Mouse (Mus musculus): Measurements from ENCODE around the gene Nup133. TPM values are rescaled to one million over a fixed set of nuclear protein-coding genes. Genes with fewer than 3 reads are reported as not detected.

The Nup133 gene
- polyA plus RNA-seq (2014; fragmentation: Nextera tagmentation; extraction: Ambion mirVana): 47.4 and 49.3 TPM in 2 replicates

DNA sequence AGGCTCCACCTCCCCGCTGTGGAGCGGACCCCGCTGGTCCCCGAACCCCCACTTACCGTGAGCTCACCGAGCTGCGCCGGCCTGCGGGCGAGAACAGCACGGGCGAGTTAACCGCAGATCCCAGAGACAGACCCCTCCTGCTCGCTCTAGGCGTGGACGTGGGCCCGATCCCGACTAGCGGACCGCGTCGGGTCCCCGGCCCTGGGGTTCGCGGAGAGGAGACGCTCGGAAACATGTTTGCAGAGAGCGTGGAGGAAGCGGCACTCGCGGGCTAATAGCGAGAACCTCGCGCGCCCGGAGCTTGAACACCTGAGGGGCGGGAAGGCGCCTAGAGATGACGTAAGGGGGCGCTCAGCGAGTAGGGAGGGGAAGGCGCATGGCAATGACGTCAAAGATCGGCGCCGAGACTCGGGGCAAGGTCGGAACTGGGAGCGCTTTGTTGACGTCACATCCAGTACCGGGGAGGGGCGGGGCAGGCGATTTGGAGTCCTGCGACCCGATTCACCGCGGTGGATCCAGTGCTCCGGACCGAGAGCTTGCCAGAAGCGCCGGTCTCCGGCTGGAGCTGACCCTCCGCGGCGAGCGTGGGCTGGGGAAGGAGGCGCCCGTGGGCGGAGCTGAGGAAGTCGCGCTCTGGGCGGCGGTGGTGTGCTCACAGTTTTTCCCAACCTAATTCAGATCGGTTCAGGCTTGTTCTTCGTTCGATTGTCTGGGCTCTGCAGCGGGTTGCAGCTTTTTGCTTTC lies at the start of gene Nup133:
Gene Nup133, minus strand, starts transcription at position 324 of the 744 bp plus-strand sequence.
- Histone ChIP-seq H3K9me3 (ENCODE audit: control insufficient read depth, low read length) (no peaks in the 10 kb centered on the region), H3K27ac (ENCODE audit: low read depth, low read length) (peak within 1 kb of the TSS; percentile 78), H3K4me2 (peak within 1 kb of the TSS; percentile 74), H3K4me3 (ENCODE audit: low read depth, low read length) (peak within 1 kb of the TSS; percentile 83), H3K36me3 (ENCODE audit: control insufficient read depth, insufficient read depth, low read length) (peaks cover 26% of the 10 kb centered on the region), H3K27me3 (replicated peaks; ENCODE audit: control insufficient read depth, insufficient read depth, low read length) (no peaks in the 10 kb centered on the region), H3K9ac (ENCODE audit: low read depth, low read length) (peak within 1 kb of the TSS; percentile 75), H3K4me1 (replicated peaks; ENCODE audit: control insufficient read depth, insufficient read depth, low read length) (peaks cover 8% of the 10 kb centered on the region)
- WGBS: under 1% methylated on average over 77 of the region's 77 CpGs
- DNase-seq (ENCODE audit: low spot score): peak; percentile 99
- peak; percentile 81 for ATAC-seq (replicated peaks; ENCODE audit: low FRiP score)

DNA sequence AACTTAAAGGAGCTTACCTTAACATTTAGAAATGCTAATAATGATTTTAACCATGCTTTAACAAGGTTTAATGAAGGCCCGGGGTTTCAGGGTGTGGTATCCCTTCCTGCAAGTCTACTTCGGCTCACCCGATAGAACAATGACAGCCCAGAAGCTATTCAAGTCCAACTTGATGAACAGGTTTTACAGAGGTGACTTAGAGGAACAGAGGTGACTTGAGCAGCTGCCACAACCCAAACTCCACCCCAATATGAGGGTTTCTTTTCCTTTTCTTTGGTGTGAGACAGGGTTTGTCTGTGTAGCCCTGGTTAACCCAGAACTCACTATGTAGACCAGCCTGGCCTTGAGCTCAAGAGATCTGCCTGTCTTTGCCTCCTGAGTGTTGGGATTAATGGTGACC lies 44.9 kb upstream of the Nup133 start:
- Histone ChIP-seq H3K4me1 (replicated peaks; ENCODE audit: control insufficient read depth, insufficient read depth, low read length) (peaks cover 21% of the 10 kb centered on the region), H3K27ac (ENCODE audit: low read depth, low read length) (no peak overlapping the region), H3K9me3 (ENCODE audit: control insufficient read depth, low read length) (no peaks in the 10 kb centered on the region), H3K27me3 (replicated peaks; ENCODE audit: control insufficient read depth, insufficient read depth, low read length) (no peaks in the 10 kb centered on the region), H3K4me2 (no peak overlapping the region), H3K36me3 (ENCODE audit: control insufficient read depth, insufficient read depth, low read length) (peaks cover 12% of the 10 kb centered on the region; the same call in 1 of the 2 replicates), H3K9ac (ENCODE audit: low read depth, low read length) (no peak overlapping the region), H3K4me3 (ENCODE audit: low read depth, low read length) (no peak overlapping the region)
- ATAC-seq (replicated peaks; ENCODE audit: low FRiP score): no peak
- no peak for DNase-seq (ENCODE audit: low spot score)
- WGBS: 81% methylated on average over 3 of the region's 3 CpGs

- H3K4me1 ChIP-seq (replicated peaks; ENCODE audit: control insufficient read depth, insufficient read depth, low read length): peaks cover 24% of the 10 kb centered on the region
- no peak overlapping the region for H3K4me2 ChIP-seq
- H3K4me3 ChIP-seq (ENCODE audit: low read depth, low read length): no peak overlapping the region
- WGBS: 88% methylated on average over 5 of the region's 5 CpGs
- H3K9ac ChIP-seq (ENCODE audit: low read depth, low read length): no peak overlapping the region
- DNase-seq (ENCODE audit: low spot score) (no peak), ATAC-seq (replicated peaks; ENCODE audit: low FRiP score) (no peak)
- H3K9me3 ChIP-seq (ENCODE audit: control insufficient read depth, low read length): no peaks in the 10 kb centered on the region
- no peak overlapping the region for H3K27ac ChIP-seq (ENCODE audit: low read depth, low read length)
- H3K27me3 ChIP-seq (replicated peaks; ENCODE audit: control insufficient read depth, insufficient read depth, low read length): no peaks in the 10 kb centered on the region
- peaks cover 10% of the 10 kb centered on the region; the same call in 1 of the 2 replicates for H3K36me3 ChIP-seq (ENCODE audit: control insufficient read depth, insufficient read depth, low read length)
These were observed 44.5 kb upstream of the Nup133 start for GRCm38 (mm10) chr8:123993597-123993996.

DNA sequence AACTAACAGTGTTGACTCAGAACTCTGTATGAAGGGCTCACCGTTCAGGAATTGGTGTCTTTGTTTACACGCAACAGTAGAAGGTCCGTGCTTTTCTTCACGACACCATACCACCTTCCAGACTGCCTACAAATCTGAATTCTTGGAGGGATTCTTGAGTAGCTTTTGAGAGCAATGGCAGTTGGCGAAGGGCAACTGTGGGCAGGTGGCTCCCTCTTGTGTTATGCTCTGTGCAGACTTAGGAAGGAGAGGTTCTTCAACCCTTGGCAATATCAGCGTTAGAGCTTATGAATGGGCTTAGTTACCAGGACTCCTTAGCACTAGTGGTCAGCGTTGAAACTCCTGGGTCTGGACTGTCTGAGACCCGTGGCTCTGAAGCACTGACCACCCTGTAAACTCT lies 43.5 kb upstream of the Nup133 start:
- DNase-seq (ENCODE audit: low spot score) (no peak), ATAC-seq (replicated peaks; ENCODE audit: low FRiP score) (no peak)
- WGBS: 82% methylated on average over 8 of the region's 8 CpGs
- H3K4me3 ChIP-seq (ENCODE audit: low read depth, low read length): no peak overlapping the region
- no peaks in the 10 kb centered on the region for H3K27me3 ChIP-seq (replicated peaks; ENCODE audit: control insufficient read depth, insufficient read depth, low read length)
- no peak overlapping the region for H3K9ac ChIP-seq (ENCODE audit: low read depth, low read length)
- no peak overlapping the region for H3K27ac ChIP-seq (ENCODE audit: low read depth, low read length)
- H3K4me1 ChIP-seq (replicated peaks; ENCODE audit: control insufficient read depth, insufficient read depth, low read length): peaks cover 28% of the 10 kb centered on the region
- no peaks in the 10 kb centered on the region for H3K9me3 ChIP-seq (ENCODE audit: control insufficient read depth, low read length)
- H3K36me3 ChIP-seq (ENCODE audit: control insufficient read depth, insufficient read depth, low read length): peaks cover 4% of the 10 kb centered on the region; the same call in 1 of the 2 replicates
- H3K4me2 ChIP-seq: no peak overlapping the region

- peak overlapping the region; percentile 64 for H3K4me2 ChIP-seq
- no peaks in the 10 kb centered on the region for H3K9me3 ChIP-seq (ENCODE audit: control insufficient read depth, low read length)
- no peaks in the 10 kb centered on the region for H3K27me3 ChIP-seq (replicated peaks; ENCODE audit: control insufficient read depth, insufficient read depth, low read length)
- ATAC-seq (replicated peaks; ENCODE audit: low FRiP score): peak; percentile 70
- WGBS: 56% methylated on average over 13 of the region's 13 CpGs
- peak overlapping the region; percentile 89 for H3K27ac ChIP-seq (ENCODE audit: low read depth, low read length)
- H3K9ac ChIP-seq (ENCODE audit: low read depth, low read length): peak overlapping the region; percentile 20; the same call in 1 of the 2 replicates
- H3K4me1 ChIP-seq (replicated peaks; ENCODE audit: control insufficient read depth, insufficient read depth, low read length): peaks cover 32% of the 10 kb centered on the region
- DNase-seq (ENCODE audit: low spot score): no peak
- no peaks in the 10 kb centered on the region; the same call in 1 of the 2 replicates for H3K36me3 ChIP-seq (ENCODE audit: control insufficient read depth, insufficient read depth, low read length)
- H3K4me3 ChIP-seq (ENCODE audit: low read depth, low read length): no peak overlapping the region
These were observed 41.4 kb upstream of the Nup133 start for GRCm38 (mm10) chr8:123990277-123991049.

GRCm38 (mm10) chr8:123989128-123989527 lies 40.1 kb upstream of the Nup133 start:
- ATAC-seq (replicated peaks; ENCODE audit: low FRiP score) (peak; percentile 38), DNase-seq (ENCODE audit: low spot score) (no peak)
- Histone ChIP-seq H3K27ac (ENCODE audit: low read depth, low read length) (peak overlapping the region; percentile 89), H3K4me1 (replicated peaks; ENCODE audit: control insufficient read depth, insufficient read depth, low read length) (peaks cover 32% of the 10 kb centered on the region), H3K36me3 (ENCODE audit: control insufficient read depth, insufficient read depth, low read length) (no peaks in the 10 kb centered on the region), H3K9me3 (ENCODE audit: control insufficient read depth, low read length) (no peaks in the 10 kb centered on the region), H3K4me3 (ENCODE audit: low read depth, low read length) (peak overlapping the region; percentile 18; the same call in 1 of the 2 replicates), H3K4me2 (peak overlapping the region; percentile 64), H3K27me3 (replicated peaks; ENCODE audit: control insufficient read depth, insufficient read depth, low read length) (no peaks in the 10 kb centered on the region), H3K9ac (ENCODE audit: low read depth, low read length) (peak overlapping the region; percentile 62; the same call in 1 of the 2 replicates)
- WGBS: 26% methylated on average over 7 of the region's 7 CpGs

GRCm38 (mm10) chr8:123988605-123989038 lies 39.6 kb upstream of the Nup133 start:
- Histone ChIP-seq H3K9me3 (ENCODE audit: control insufficient read depth, low read length) (no peaks in the 10 kb centered on the region), H3K27me3 (replicated peaks; ENCODE audit: control insufficient read depth, insufficient read depth, low read length) (no peaks in the 10 kb centered on the region), H3K4me2 (peak overlapping the region; percentile 64), H3K27ac (ENCODE audit: low read depth, low read length) (peak overlapping the region; percentile 89), H3K36me3 (ENCODE audit: control insufficient read depth, insufficient read depth, low read length) (no peaks in the 10 kb centered on the region), H3K4me1 (replicated peaks; ENCODE audit: control insufficient read depth, insufficient read depth, low read length) (peaks cover 36% of the 10 kb centered on the region), H3K4me3 (ENCODE audit: low read depth, low read length) (peak overlapping the region; percentile 18; the same call in 1 of the 2 replicates), H3K9ac (ENCODE audit: low read depth, low read length) (peak overlapping the region; percentile 62; the same call in 1 of the 2 replicates)
- WGBS: 20% methylated on average over 6 of the region's 6 CpGs
- ATAC-seq (replicated peaks; ENCODE audit: low FRiP score) (peak; percentile 87), DNase-seq (ENCODE audit: low spot score) (peak; percentile 68)

GRCm38 (mm10) chr8:123982826-123983400 lies 33.8 kb upstream of the Nup133 start, which contains the start of gene Abcb10:
Gene Abcb10, minus strand, starts transcription at chr8:123983122.
- peak; percentile 84 for ATAC-seq (replicated peaks; ENCODE audit: low FRiP score)
- H3K9ac ChIP-seq (ENCODE audit: low read depth, low read length): peak within 1 kb of the TSS; percentile 86
- no peaks in the 10 kb centered on the region for H3K27me3 ChIP-seq (replicated peaks; ENCODE audit: control insufficient read depth, insufficient read depth, low read length)
- H3K4me3 ChIP-seq (ENCODE audit: low read depth, low read length): peak within 1 kb of the TSS; percentile 83
- peaks cover 41% of the 10 kb centered on the region for H3K4me1 ChIP-seq (replicated peaks; ENCODE audit: control insufficient read depth, insufficient read depth, low read length)
- DNase-seq (ENCODE audit: low spot score): peak; percentile 86
- WGBS: under 1% methylated on average over 51 of the region's 56 CpGs
- H3K9me3 ChIP-seq (ENCODE audit: control insufficient read depth, low read length): no peaks in the 10 kb centered on the region
- peak within 1 kb of the TSS; percentile 98 for H3K27ac ChIP-seq (ENCODE audit: low read depth, low read length)
- H3K4me2 ChIP-seq: peak within 1 kb of the TSS; percentile 88
- peaks cover under 1% of the 10 kb centered on the region; the same call in 1 of the 2 replicates for H3K36me3 ChIP-seq (ENCODE audit: control insufficient read depth, insufficient read depth, low read length)

Data from liver, embryonic 11.5 days (tissue).